Mouse (Mus musculus): ENCODE measurements around the gene Ddx28.

DNA sequence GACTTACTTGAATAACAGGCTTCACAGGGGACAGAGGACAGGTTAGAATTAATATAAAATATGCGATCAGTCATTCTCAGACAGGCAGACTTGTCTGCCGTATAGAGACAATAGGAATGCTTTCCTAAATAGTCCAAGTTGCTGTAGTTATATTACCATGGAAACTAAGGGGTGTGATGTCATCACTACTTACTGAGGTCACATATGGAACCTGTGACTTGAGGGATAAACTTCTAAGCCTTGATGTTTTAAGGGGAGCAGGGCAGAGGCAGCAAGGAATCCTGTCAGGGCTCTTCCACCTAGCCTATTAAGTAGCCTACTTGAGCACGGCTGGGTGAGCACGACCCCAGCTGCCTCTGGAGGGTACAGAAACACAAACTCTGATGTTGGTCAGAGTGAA lies 5.8 kb downstream of the Ddx28 start, which contains the start of gene Dpep2nb:
- TF ChIP-seq CTCF (IDR thresholded peaks at IDR 0.05; ENCODE audit: low read depth, low read length) (no peak), POLR2A (IDR thresholded peaks at IDR 0.05; ENCODE audit: borderline replicate concordance, low read depth, low read length) (no peak)
